Mouse (Mus musculus): Measurements from ENCODE around the gene Zmynd8.

DNA sequence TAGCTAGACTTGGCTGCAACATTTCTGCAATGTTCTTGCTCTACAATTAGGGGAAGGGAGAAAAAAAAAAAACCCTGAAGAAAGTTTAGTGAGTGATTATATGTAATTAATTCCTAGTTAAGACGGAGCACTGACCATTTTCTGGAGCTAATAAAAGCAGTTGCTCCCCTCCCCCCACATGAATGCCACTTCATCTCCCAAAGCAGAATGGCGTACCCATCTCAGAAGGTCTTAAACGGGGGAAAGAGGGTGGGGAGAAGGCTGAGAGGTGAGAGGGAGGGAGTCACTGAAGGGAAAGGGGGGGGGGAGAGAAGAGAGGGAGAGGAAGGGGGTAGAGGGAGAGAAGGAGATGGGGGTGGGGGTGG lies 17.6 kb downstream of the Zmynd8 start:
- TF ChIP-seq POLR2A (IDR thresholded peaks at IDR 0.05; ENCODE audit: borderline replicate concordance, extremely low read depth, low read depth, low read length) (no peak), CTCF (IDR thresholded peaks at IDR 0.05; ENCODE audit: insufficient read depth, low read length) (no peak)
